Mouse (Mus musculus) liver, embryonic 14.5 days (tissue): ENCODE measurements at regions not wholly inside any gene's neighbourhood (a gene's known extent, or its start where the extent isn't known, plus 50 kb on each side); places are given as distances from the start of the nearest gene placed in this dataset.

Experiments
- CTCF ChIP-seq: IDR thresholded peaks from 2 replicates; pipeline ENCODE4 v1.5.1; 2016; ENCODE audit warnings: antibody characterized with exemption, low read depth, control low read depth
- EP300 ChIP-seq: IDR thresholded peaks from 2 replicates; pipeline ENCODE4 v1.6.1; 2016; ENCODE audit warnings: antibody characterized with exemption, low read depth

DNA sequence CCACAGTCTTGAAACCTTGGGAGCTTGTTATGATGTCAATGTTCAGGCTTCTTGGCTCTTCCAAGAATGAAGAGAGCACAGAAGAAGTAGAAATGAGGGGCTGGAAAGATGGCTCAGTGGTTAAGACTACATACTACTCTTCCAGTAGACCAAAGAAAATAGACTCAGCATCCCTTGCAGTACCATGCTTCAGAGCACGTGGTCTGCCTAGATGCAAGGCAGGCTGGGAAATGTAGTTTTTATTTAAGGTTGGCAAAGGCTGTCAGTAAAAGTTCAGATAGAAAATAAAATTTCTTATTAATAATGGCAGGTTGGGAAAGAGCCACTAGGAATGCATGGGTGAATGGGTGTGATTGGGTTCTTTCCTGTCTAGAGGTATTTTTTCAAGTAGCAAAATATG lies 267.8 kb downstream of the Rps24 start:
- TF ChIP-seq CTCF, result no peak
- TF ChIP-seq EP300, result no peak
